ENCODE assay signal across 8 mouse cellular contexts in genomic region chr2:35495486-35496278, GRCm38 (mm10). TPM values are rescaled to one million over a fixed set of nuclear protein-coding genes. Genes with fewer than 3 reads are reported as not detected.
DNase-seq lines count a peak whose midpoint lies in the region; ATAC-seq lines count a peak whose summit lies in the region.

No protein-coding gene starts in this region.

- H3K9ac ChIP-seq in kidney, embryonic 15.5 days, result no peak overlapping the region
- H3K9ac ChIP-seq in liver, embryonic 16.5 days (ENCODE audit: low read depth, low read length), result peak overlapping the region; percentile 6; the same call in 1 of the 2 replicates
- H3K9ac ChIP-seq in stomach, embryonic 16.5 days (ENCODE audit: low read length), result no peak overlapping the region
- no peak overlapping the region for H3K9ac ChIP-seq in midbrain, embryonic 16.5 days (ENCODE audit: low read depth, low read length)

- H3K4me1 ChIP-seq in kidney, embryonic 15.5 days, result peaks cover 24% of the 10 kb centered on the region
- peaks cover 33% of the 10 kb centered on the region for H3K4me1 ChIP-seq in liver, embryonic 16.5 days (ENCODE audit: control insufficient read depth, low read depth, low read length)
- peaks cover 11% of the 10 kb centered on the region; the same call in 1 of the 2 replicates for H3K4me1 ChIP-seq in stomach, embryonic 16.5 days (ENCODE audit: control insufficient read depth, insufficient read depth, low read length)
- H3K4me1 ChIP-seq in midbrain, embryonic 16.5 days (ENCODE audit: control insufficient read depth, insufficient read depth, low read length), result no peaks in the 10 kb centered on the region

- no peaks in the 10 kb centered on the region for H3K36me3 ChIP-seq in kidney, embryonic 15.5 days
- H3K36me3 ChIP-seq in liver, embryonic 16.5 days (ENCODE audit: control insufficient read depth, insufficient read depth), result no peaks in the 10 kb centered on the region
- H3K36me3 ChIP-seq in stomach, embryonic 16.5 days (ENCODE audit: control insufficient read depth, insufficient read depth, low read length), result no peaks in the 10 kb centered on the region
- H3K36me3 ChIP-seq in midbrain, embryonic 16.5 days (ENCODE audit: control insufficient read depth, insufficient read depth, low read length), result no peaks in the 10 kb centered on the region

- H3K27me3 ChIP-seq in kidney, embryonic 15.5 days, result no peaks in the 10 kb centered on the region
- H3K27me3 ChIP-seq in liver, embryonic 16.5 days (ENCODE audit: control insufficient read depth, insufficient read depth, low read depth, low read length), result no peaks in the 10 kb centered on the region
- no peaks in the 10 kb centered on the region for H3K27me3 ChIP-seq in stomach, embryonic 16.5 days (ENCODE audit: control insufficient read depth, insufficient read depth, low read length)
- no peaks in the 10 kb centered on the region for H3K27me3 ChIP-seq in midbrain, embryonic 16.5 days (ENCODE audit: control insufficient read depth, insufficient read depth, low read depth, low read length)

- no peaks in the 10 kb centered on the region for H3K9me3 ChIP-seq in kidney, embryonic 15.5 days (replicated peaks)
- H3K9me3 ChIP-seq in liver, embryonic 16.5 days (replicated peaks; ENCODE audit: control insufficient read depth, low read length), result no peaks in the 10 kb centered on the region
- no peaks in the 10 kb centered on the region; the same call in 1 of the 2 replicates for H3K9me3 ChIP-seq in stomach, embryonic 16.5 days (replicated peaks; ENCODE audit: control insufficient read depth, low read length)
- no peaks in the 10 kb centered on the region; the same call in 1 of the 2 replicates for H3K9me3 ChIP-seq in midbrain, embryonic 16.5 days (replicated peaks; ENCODE audit: control insufficient read depth, low read length, poor library complexity, severe bottlenecking)

- WGBS in kidney, embryonic 15.5 days, result 61% methylated on average over 16 of the region's 16 CpGs
- 16% methylated on average over 16 of the region's 16 CpGs for WGBS in liver, embryonic 16.5 days (ENCODE audit: insufficient replicate concordance)
- 73% methylated on average over 16 of the region's 16 CpGs for WGBS in stomach, embryonic 16.5 days
- 87% methylated on average over 16 of the region's 16 CpGs for WGBS in midbrain, embryonic 16.5 days

- H3K4me2 ChIP-seq in kidney, embryonic 15.5 days, result no peak overlapping the region
- H3K4me2 ChIP-seq in liver, embryonic 16.5 days (ENCODE audit: low read depth, low read length), result peak overlapping the region; percentile 30
- H3K4me2 ChIP-seq in stomach, embryonic 16.5 days (ENCODE audit: low read depth, low read length), result no peak overlapping the region
- no peak overlapping the region for H3K4me2 ChIP-seq in midbrain, embryonic 16.5 days (ENCODE audit: low read length)

- peak overlapping the region; percentile 77 for H3K27ac ChIP-seq in kidney, embryonic 15.5 days
- peak overlapping the region; percentile 83 for H3K27ac ChIP-seq in liver, embryonic 16.5 days (ENCODE audit: low read length)
- H3K27ac ChIP-seq in stomach, embryonic 16.5 days (ENCODE audit: low read length), result peak overlapping the region; percentile 62
- H3K27ac ChIP-seq in midbrain, embryonic 16.5 days (ENCODE audit: low read length), result no peak overlapping the region

- no peak overlapping the region for H3K4me3 ChIP-seq in kidney, embryonic 15.5 days (replicated peaks)
- H3K4me3 ChIP-seq in liver, embryonic 16.5 days (ENCODE audit: low read depth, low read length), result no peak overlapping the region
- H3K4me3 ChIP-seq in stomach, embryonic 16.5 days (replicated peaks; ENCODE audit: low read length), result no peak overlapping the region
- no peak overlapping the region for H3K4me3 ChIP-seq in midbrain, embryonic 16.5 days (ENCODE audit: low read depth, low read length)

- no peak for DNase-seq in kidney, postnatal 25 days
- peak; percentile 67 for DNase-seq in c-Kit-positive CD71-negative TER-119-negative erythroid progenitor cells, embryonic 14.5 days (ENCODE audit: low read depth)
- no peak for DNase-seq in layer of hippocampus, adult 18-20 months (ENCODE audit: low spot score in 2 of 2)
- no peak for DNase-seq in ovary, postnatal 14 days (ENCODE audit: low spot score)

- no peak for ATAC-seq in kidney, embryonic 15.5 days (replicated peaks; ENCODE audit: low FRiP score)
- ATAC-seq in liver, embryonic 16.5 days (ENCODE audit: low read depth), result peak; percentile 41; the same call in 1 of the 2 replicates
- ATAC-seq in stomach, embryonic 16.5 days (ENCODE audit: insufficient read depth, low FRiP score), result no peak
- no peak for ATAC-seq in midbrain, embryonic 16.5 days

RNA-seq across cellular contexts. Expression of gene Ggta1, which starts 32.7 kb away (rescaled TPM):
- 20.5 and 22.3 TPM in 2 replicates for polyA plus RNA-seq in kidney, embryonic 15.5 days (2015; fragmentation: Nextera tagmentation; extraction: Ambion mirVana)
- polyA plus RNA-seq in liver, embryonic 16.5 days (2015; fragmentation: Nextera tagmentation; extraction: Ambion mirVana), result 9.1 and 9.6 TPM in 2 replicates
- 28.1 and 28.9 TPM in 2 replicates for polyA plus RNA-seq in stomach, embryonic 16.5 days (2015; fragmentation: Nextera tagmentation; extraction: Ambion mirVana)
- 1 to 10 TPM; 2.6 to 4.3 TPM for total RNA-seq in layer of hippocampus, adult 18-20 months (2021)
- polyA plus RNA-seq in midbrain, embryonic 16.5 days (2015; fragmentation: Nextera tagmentation; extraction: Ambion mirVana), result 6.1 and 6.4 TPM in 2 replicates
